Mouse (Mus musculus) embryonic facial prominence, embryonic 14.5 days (tissue): ENCODE data around the gene Mllt10. TPM values are rescaled to one million over a fixed set of nuclear protein-coding genes. Genes with fewer than 3 reads are reported as not detected.

Experiments used
- ATAC-seq: fragments of 200-750 bp; cut with Nextera tagmentation; 2 replicates; pipeline ENCODE4 v1.8.0; 2017; ENCODE audit warnings: low read depth, moderate number of reproducible peaks, moderate TSS enrichment
- DNase-seq: peaks from one replicate; pipeline ENCODE4 v3.0.0-alpha.2; 2015; ENCODE audit warnings: low spot score
- H3K27ac ChIP-seq: fragments of 300-500 bp; sonication (generic); replicated peaks from 2 replicates; pipeline ENCODE4 v1.5.1; 2014; ENCODE audit warnings: low read depth, mild to moderate bottlenecking, low read length, moderate library complexity
- H3K27me3 ChIP-seq: fragments of 300-500 bp; sonication (generic); replicated peaks from 2 replicates; pipeline ENCODE4 v1.6.1; 2014; ENCODE audit warnings: low read length; ENCODE audit not compliant: control insufficient read depth, insufficient read depth
- H3K36me3 ChIP-seq: fragments of 300-500 bp; sonication (generic); 2 replicates; pipeline ENCODE4 v1.6.1; 2014; ENCODE audit warnings: low read length, mixed read lengths; ENCODE audit not compliant: control insufficient read depth, insufficient read depth
- H3K4me1 ChIP-seq: fragments of 300-500 bp; sonication (generic); 2 replicates; pipeline ENCODE4 v1.6.1; 2014; ENCODE audit warnings: antibody characterized with exemption, low read length; ENCODE audit not compliant: control insufficient read depth, insufficient read depth
- H3K4me2 ChIP-seq: fragments of 300-500 bp; sonication (generic); 2 replicates; pipeline ENCODE4 v1.6.1; 2014; ENCODE audit warnings: low read depth, mild to moderate bottlenecking, low read length, moderate library complexity, mixed read lengths
- H3K4me3 ChIP-seq: fragments of 300-500 bp; sonication (generic); 2 replicates; pipeline ENCODE4 v1.5.1; 2014; ENCODE audit warnings: low read depth, mild to moderate bottlenecking, low read length
- H3K9ac ChIP-seq: fragments of 300-500 bp; sonication (generic); 2 replicates; pipeline ENCODE4 v1.6.1; 2014; ENCODE audit warnings: low read depth, mild to moderate bottlenecking, low read length, moderate library complexity, mixed read lengths
- H3K9me3 ChIP-seq: fragments of 300-500 bp; sonication (generic); 2 replicates; pipeline ENCODE4 v1.6.1; 2016; ENCODE audit warnings: low read length; ENCODE audit not compliant: control insufficient read depth
- WGBS: fragments of 180-500 bp; shearing (Covaris S2); extraction: QIAGEN DNeasy Blood & Tissue Kit; methylation state at CpG from one replicate; pipeline ENCODE4 v1.1.7; 2014; 5-methylcytosine and 5-hydroxymethylcytosine counted together
- polyA plus RNA-seq: library from polyadenylated mRNA; unstranded; fragments of >200 nt; fragmentation: Nextera tagmentation; extraction: Ambion mirVana; gene quantifications from 2 replicates; pipeline ENCODE4 v1.2.1, GENCODE M21; 2014

Mllt10 gene
- polyA plus RNA-seq, 1 experiment from 2014 or later, result 32.1 TPM

GRCm38 (mm10) chr2:18202923-18203322 lies 147.9 kb downstream of the Mllt10 start:
- 95% methylated on average over 4 of the region's 4 CpGs for WGBS
- Histone ChIP-seq H3K4me2 (no peak overlapping the region), H3K27me3 (no peaks in the 10 kb centered on the region), H3K9ac (no peak overlapping the region), H3K27ac (no peak overlapping the region), H3K4me1 (no peaks in the 10 kb centered on the region), H3K9me3 (no peaks in the 10 kb centered on the region), H3K4me3 (no peak overlapping the region), H3K36me3 (peaks cover 64% of the 10 kb centered on the region)
- DNase-seq (no peak), ATAC-seq (no peak)

- peaks cover 68% of the 10 kb centered on the region for H3K36me3 ChIP-seq
These were observed 150.1 kb downstream of the Mllt10 start for GRCm38 (mm10) chr2:18205118-18205517.

GRCm38 (mm10) chr2:18206811-18207210 lies 151.8 kb downstream of the Mllt10 start:
- Histone ChIP-seq H3K9ac (no peak overlapping the region), H3K4me2 (no peak overlapping the region), H3K27me3 (no peaks in the 10 kb centered on the region), H3K4me3 (no peak overlapping the region), H3K9me3 (no peaks in the 10 kb centered on the region), H3K4me1 (no peaks in the 10 kb centered on the region), H3K36me3 (peaks cover 75% of the 10 kb centered on the region), H3K27ac (no peak overlapping the region)
- 86% methylated on average over 10 of the region's 10 CpGs for WGBS
- ATAC-seq (0 out of 2 replicates have a peak, but pooled peaks have one; percentile 8), DNase-seq (no peak)

More at GRCm38 (mm10) chr2:18205118-18205517, 150.1 kb downstream of the Mllt10 start:
- 65% methylated on average over 3 of the region's 3 CpGs for WGBS
- H3K9me3 ChIP-seq, result no peaks in the 10 kb centered on the region
- H3K27me3 ChIP-seq, result no peaks in the 10 kb centered on the region
- 0 out of 2 replicates have a peak, but pooled peaks have one; percentile 51 for ATAC-seq
- no peaks in the 10 kb centered on the region for H3K4me1 ChIP-seq
- DNase-seq, result no peak
- H3K4me3 ChIP-seq, result no peak overlapping the region
- H3K4me2 ChIP-seq, result no peak overlapping the region
- no peak overlapping the region for H3K27ac ChIP-seq
- H3K9ac ChIP-seq, result no peak overlapping the region

GRCm38 (mm10) chr2:18208578-18208977 lies 153.5 kb downstream of the Mllt10 start:
- H3K4me3 ChIP-seq, result no peak overlapping the region
- no peaks in the 10 kb centered on the region for H3K9me3 ChIP-seq
- H3K27ac ChIP-seq, result no peak overlapping the region
- no peak for DNase-seq
- no peak overlapping the region for H3K4me2 ChIP-seq
- H3K36me3 ChIP-seq, result peaks cover 78% of the 10 kb centered on the region
- no peaks in the 10 kb centered on the region for H3K4me1 ChIP-seq
- no peaks in the 10 kb centered on the region for H3K27me3 ChIP-seq
- 74% methylated on average over 6 of the region's 6 CpGs for WGBS
- no peak overlapping the region for H3K9ac ChIP-seq
- ATAC-seq, result no peak

- Histone ChIP-seq H3K27me3 (no peaks in the 10 kb centered on the region), H3K4me3 (no peak overlapping the region), H3K27ac (no peak overlapping the region), H3K4me2 (no peak overlapping the region), H3K4me1 (no peaks in the 10 kb centered on the region), H3K36me3 (peaks cover 78% of the 10 kb centered on the region), H3K9ac (no peak overlapping the region), H3K9me3 (no peaks in the 10 kb centered on the region)
- 86% methylated on average over 7 of the region's 7 CpGs for WGBS
- DNase-seq, result no peak
- no peak for ATAC-seq
These were observed 154.3 kb downstream of the Mllt10 start for GRCm38 (mm10) chr2:18209211-18209823.

GRCm38 (mm10) chr2:18209948-18210347 lies 154.9 kb downstream of the Mllt10 start:
- Histone ChIP-seq H3K27ac (no peak overlapping the region), H3K4me2 (no peak overlapping the region), H3K36me3 (peaks cover 81% of the 10 kb centered on the region), H3K9me3 (no peaks in the 10 kb centered on the region), H3K4me1 (no peaks in the 10 kb centered on the region), H3K27me3 (no peaks in the 10 kb centered on the region), H3K9ac (no peak overlapping the region), H3K4me3 (no peak overlapping the region)
- 91% methylated on average over 4 of the region's 4 CpGs for WGBS
- DNase-seq (no peak), ATAC-seq (no peak)

- H3K4me2 ChIP-seq, result no peak overlapping the region
- no peaks in the 10 kb centered on the region for H3K27me3 ChIP-seq
- no peaks in the 10 kb centered on the region for H3K4me1 ChIP-seq
- peaks cover 79% of the 10 kb centered on the region for H3K36me3 ChIP-seq
- ATAC-seq (no peak), DNase-seq (no peak)
- no peak overlapping the region for H3K27ac ChIP-seq
- WGBS, result 73% methylated on average over 2 of the region's 2 CpGs
- no peaks in the 10 kb centered on the region for H3K9me3 ChIP-seq
- H3K9ac ChIP-seq, result no peak overlapping the region
- H3K4me3 ChIP-seq, result no peak overlapping the region
These were observed 159.0 kb downstream of the Mllt10 start for GRCm38 (mm10) chr2:18214031-18214430.

- H3K27me3 ChIP-seq, result no peaks in the 10 kb centered on the region
- no peaks in the 10 kb centered on the region for H3K4me1 ChIP-seq
- peaks cover 57% of the 10 kb centered on the region for H3K36me3 ChIP-seq
- H3K9ac ChIP-seq, result no peak overlapping the region
- ATAC-seq, result peak; percentile 51; the same call in 1 of the 2 replicates
- no peaks in the 10 kb centered on the region for H3K9me3 ChIP-seq
- no peak overlapping the region for H3K4me2 ChIP-seq
- no peak overlapping the region for H3K4me3 ChIP-seq
- DNase-seq, result no peak
- H3K27ac ChIP-seq, result no peak overlapping the region
- WGBS, result 67% methylated on average over 3 of the region's 3 CpGs
These were observed 162.8 kb downstream of the Mllt10 start for GRCm38 (mm10) chr2:18217867-18218266.

GRCm38 (mm10) chr2:18218500-18218899 lies 163.5 kb downstream of the Mllt10 start:
- no peak overlapping the region for H3K4me2 ChIP-seq
- no peaks in the 10 kb centered on the region for H3K27me3 ChIP-seq
- no peak overlapping the region for H3K4me3 ChIP-seq
- H3K4me1 ChIP-seq, result no peaks in the 10 kb centered on the region
- no peak for ATAC-seq
- peaks cover 51% of the 10 kb centered on the region for H3K36me3 ChIP-seq
- DNase-seq, result no peak
- 66% methylated on average over 5 of the region's 5 CpGs for WGBS
- H3K9me3 ChIP-seq, result no peaks in the 10 kb centered on the region
- H3K9ac ChIP-seq, result no peak overlapping the region
- no peak overlapping the region; the same call in 1 of the 2 replicates for H3K27ac ChIP-seq
